Mouse (Mus musculus) heart, postnatal 0 days (tissue): ENCODE measurements at regions not wholly inside any gene's neighbourhood (a gene's known extent, or its start where the extent isn't known, plus 50 kb on each side); places are given as distances from the start of the nearest gene placed in this dataset.

Experiments used
- ATAC-seq: fragments of 200-750 bp; cut with Nextera tagmentation; 2 replicates; pipeline ENCODE4 v1.8.0; 2017; ENCODE audit warnings: low read depth, moderate number of reproducible peaks, moderate library complexity; ENCODE audit not compliant: insufficient read depth
- DNase-seq: peaks from one replicate; pipeline ENCODE4 v3.0.0-alpha.2; 2016; ENCODE audit warnings: low spot score
- H3K27ac ChIP-seq: fragments of 300-500 bp; sonication (generic); 2 replicates; pipeline ENCODE4 v1.5.1; 2014; ENCODE audit warnings: low read depth, mild to moderate bottlenecking
- H3K27me3 ChIP-seq: fragments of 300-500 bp; sonication (generic); 2 replicates; pipeline ENCODE4 v1.6.1; 2014; ENCODE audit warnings: low read length, mixed read lengths; ENCODE audit not compliant: control insufficient read depth, insufficient read depth
- H3K36me3 ChIP-seq: fragments of 300-500 bp; sonication (generic); replicated peaks from 2 replicates; pipeline ENCODE4 v1.6.1; 2014; ENCODE audit warnings: low read length, mixed read lengths; ENCODE audit not compliant: control insufficient read depth, insufficient read depth
- H3K4me1 ChIP-seq: fragments of 300-500 bp; sonication (generic); 2 replicates; pipeline ENCODE4 v1.6.1; 2014; ENCODE audit warnings: antibody characterized with exemption; ENCODE audit not compliant: control insufficient read depth, insufficient read depth
- H3K4me2 ChIP-seq: fragments of 300-500 bp; sonication (generic); 2 replicates; pipeline ENCODE4 v1.6.1; 2014; ENCODE audit warnings: low read depth, mild to moderate bottlenecking, low read length, moderate library complexity
- H3K4me3 ChIP-seq: fragments of 300-500 bp; sonication (generic); 2 replicates; pipeline ENCODE4 v1.5.1; 2014; ENCODE audit warnings: low read depth, low read length
- H3K9ac ChIP-seq: fragments of 300-500 bp; sonication (generic); replicated peaks from 2 replicates; pipeline ENCODE4 v1.6.1; 2014; ENCODE audit warnings: low read depth, low read length, mixed read lengths
- H3K9me3 ChIP-seq: fragments of 300-500 bp; sonication (generic); replicated peaks from 2 replicates; pipeline ENCODE4 v1.6.1; 2016; ENCODE audit warnings: low read length; ENCODE audit not compliant: control insufficient read depth
- CTCF ChIP-seq: IDR thresholded peaks from 2 replicates; pipeline ENCODE4 v1.5.1; 2016; ENCODE audit warnings: antibody characterized with exemption, control low read depth, low read depth
- EP300 ChIP-seq: IDR thresholded peaks from 2 replicates; pipeline ENCODE4 v1.6.1; 2016; ENCODE audit warnings: antibody characterized with exemption, low read depth
- WGBS: fragments of 180-500 bp; shearing (Covaris S2); extraction: QIAGEN DNeasy Blood & Tissue Kit; methylation state at CpG from one replicate; pipeline ENCODE4 v1.1.7; 2014; 5-methylcytosine and 5-hydroxymethylcytosine counted together

GRCm38 (mm10) chr7:68415890-68416289, 142.3 kb downstream of the Fam169b start:
- Histone ChIP-seq H3K9ac (no peak overlapping the region), H3K4me3 (no peak overlapping the region), H3K27ac (no peak overlapping the region), H3K27me3 (no peaks in the 10 kb centered on the region), H3K36me3 (no peaks in the 10 kb centered on the region), H3K9me3 (no peaks in the 10 kb centered on the region), H3K4me1 (no peaks in the 10 kb centered on the region), H3K4me2 (no peak overlapping the region)
- TF ChIP-seq CTCF (no peak), EP300 (no peak)
- ATAC-seq (no peak), DNase-seq (no peak)
- 34% methylated on average over 7 of the region's 7 CpGs for WGBS

GRCm38 (mm10) chr7:68412786-68413185, 139.1 kb downstream of the Fam169b start:
- TF ChIP-seq EP300 = no peak
- TF ChIP-seq CTCF = no peak
- Histone ChIP-seq H3K36me3 (no peaks in the 10 kb centered on the region), H3K4me3 (no peak overlapping the region), H3K4me2 (no peak overlapping the region), H3K27me3 (no peaks in the 10 kb centered on the region), H3K4me1 (no peaks in the 10 kb centered on the region), H3K9me3 (no peaks in the 10 kb centered on the region), H3K9ac (no peak overlapping the region), H3K27ac (no peak overlapping the region)
- no peak for ATAC-seq
- 46% methylated on average over 1 of the region's 1 CpGs for WGBS
- no peak for DNase-seq
